Mouse (Mus musculus) monocyte, adult 2 months (primary cell): ENCODE data around the gene Gm28053.
"Not testable (repeated sequence)": the region's sequence is repeated elsewhere in the genome, so short reads cannot be mapped to it uniquely, and the experiment has no call there.

Experiments
- DNase-seq, 2 experiments: peaks; one replicate each; pipeline ENCODE4 v3.0.0; 2022; ENCODE audit warnings: low spot score in 2 of 2, low read depth in 1 of 2

Gene Gm28053

DNA sequence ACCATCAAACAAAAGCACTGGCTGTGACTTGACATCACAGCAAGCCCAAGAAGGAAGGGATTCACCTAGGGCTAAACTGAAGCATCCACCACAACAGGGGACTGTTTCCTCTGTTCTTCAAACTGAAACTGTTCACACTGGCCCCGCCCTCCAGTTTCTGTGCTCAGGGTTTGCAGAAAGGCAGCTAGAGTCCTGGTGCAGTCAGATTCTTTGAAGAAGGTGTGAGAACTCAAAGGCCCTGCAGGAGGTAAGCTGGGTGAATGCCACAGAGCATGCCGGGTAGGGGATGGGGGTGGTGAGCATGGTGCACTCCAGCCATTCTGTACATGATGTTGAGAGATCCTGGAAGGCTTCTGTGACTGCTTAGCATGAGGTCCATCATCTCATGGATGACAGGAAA, at the start of gene Gm28053, which contains the start of gene Gimap7:
Gene Gm28053, plus strand, starts transcription at position 153 of the 400 bp plus-strand sequence.
Gene Gimap7, plus strand, starts transcription at position 167 of the 400 bp plus-strand sequence.
- DNase-seq = no peak

DNA sequence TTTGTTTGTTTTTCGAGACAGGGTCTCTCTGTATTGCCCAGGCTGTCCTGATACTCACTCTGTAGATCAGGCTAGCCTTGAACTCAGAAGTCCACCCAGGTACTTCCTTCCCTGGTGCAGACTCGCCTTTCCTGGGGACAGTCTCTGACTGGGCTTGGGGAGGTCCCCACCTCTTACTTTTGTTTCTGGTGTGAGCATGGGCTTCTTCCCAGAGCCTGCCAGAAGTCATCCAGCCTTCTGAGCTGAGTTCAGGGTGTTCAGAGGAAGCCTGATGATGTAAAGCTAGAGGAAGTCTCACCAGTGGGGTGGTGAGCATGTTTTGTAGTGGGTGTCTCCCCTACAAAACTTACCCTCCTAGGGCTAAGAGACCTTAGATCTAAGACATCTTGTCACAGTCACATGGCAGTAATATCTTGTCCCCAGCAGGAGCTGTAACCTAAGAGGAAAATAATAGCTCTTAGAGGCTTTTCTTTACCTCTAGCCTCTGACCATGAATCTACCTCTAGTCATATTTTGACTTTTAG, 48.9 kb upstream of the Gm28053 start:
- DNase-seq = no peak

DNA sequence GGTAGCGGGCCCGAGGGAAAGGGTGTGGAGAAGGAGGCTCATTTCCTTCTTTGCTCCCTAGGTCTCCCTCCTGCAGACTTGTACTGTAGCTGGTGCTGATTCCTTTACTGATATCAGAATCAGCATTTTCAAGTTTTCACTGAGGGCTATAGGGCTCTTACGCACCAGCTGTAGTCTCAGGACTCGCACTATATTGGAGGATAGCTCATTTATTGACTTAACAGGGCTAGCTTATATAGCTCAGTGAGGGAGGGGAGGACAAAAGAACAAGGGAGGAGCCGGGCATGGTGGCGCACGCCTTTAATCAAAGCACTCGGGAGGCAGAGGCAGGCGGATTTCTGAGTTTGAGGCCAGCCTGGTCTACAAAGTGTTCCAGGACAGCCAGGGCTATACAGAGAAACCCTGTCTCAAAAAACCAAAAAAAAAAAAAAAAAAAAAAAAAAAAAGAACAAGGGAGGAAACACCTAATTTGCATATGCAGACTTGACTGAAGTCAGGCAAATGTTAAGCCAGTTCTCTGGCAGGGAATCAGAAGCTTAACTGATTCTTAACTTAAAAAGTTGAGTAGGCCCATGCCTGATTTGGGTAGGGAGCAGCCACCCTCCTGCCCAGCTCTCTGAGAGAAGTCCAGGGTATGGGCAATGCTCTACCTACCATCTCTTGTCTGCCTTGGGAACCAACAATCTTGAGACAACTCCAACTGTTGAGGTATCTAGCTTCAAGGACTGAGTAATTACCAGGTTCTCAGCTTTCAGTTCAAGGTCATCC, 43.9 kb upstream of the Gm28053 start:
- DNase-seq = no peak

DNA sequence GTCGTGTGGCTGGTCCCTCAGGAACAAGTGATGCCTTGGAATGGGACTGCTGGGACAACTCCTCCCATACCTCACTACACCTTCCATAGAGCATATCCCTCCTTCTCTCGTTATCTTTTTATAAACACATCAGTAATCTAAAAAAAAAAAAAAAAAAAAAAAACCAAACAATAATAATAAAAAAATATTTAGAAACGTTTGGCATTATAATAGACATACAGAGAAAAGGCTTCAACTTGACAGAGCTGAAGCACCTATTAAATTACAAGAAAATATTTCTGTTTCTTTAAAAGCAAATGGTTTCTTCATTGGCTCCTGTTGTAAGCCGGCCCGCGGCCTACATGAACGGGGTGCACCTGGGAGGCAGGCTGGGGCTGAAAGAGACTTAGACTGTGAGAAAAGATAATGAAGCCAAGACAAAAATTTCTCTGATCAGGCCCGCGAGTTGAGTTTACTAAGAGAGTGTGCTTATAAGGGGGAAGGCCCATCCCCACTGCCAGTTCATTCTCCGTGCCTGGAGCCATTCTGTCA, 42.9 kb upstream of the Gm28053 start:
- no peak for DNase-seq

GRCm38 (mm10) chr6:48675931-48676859, 42.2 kb upstream of the Gm28053 start, which contains the start of gene Gimap9:
Gene Gimap9, plus strand, starts transcription at chr6:48676129.
- no peak for DNase-seq

GRCm38 (mm10) chr6:48676860-48677415, 41.5 kb upstream of the Gm28053 start:
- DNase-seq = no peak

DNA sequence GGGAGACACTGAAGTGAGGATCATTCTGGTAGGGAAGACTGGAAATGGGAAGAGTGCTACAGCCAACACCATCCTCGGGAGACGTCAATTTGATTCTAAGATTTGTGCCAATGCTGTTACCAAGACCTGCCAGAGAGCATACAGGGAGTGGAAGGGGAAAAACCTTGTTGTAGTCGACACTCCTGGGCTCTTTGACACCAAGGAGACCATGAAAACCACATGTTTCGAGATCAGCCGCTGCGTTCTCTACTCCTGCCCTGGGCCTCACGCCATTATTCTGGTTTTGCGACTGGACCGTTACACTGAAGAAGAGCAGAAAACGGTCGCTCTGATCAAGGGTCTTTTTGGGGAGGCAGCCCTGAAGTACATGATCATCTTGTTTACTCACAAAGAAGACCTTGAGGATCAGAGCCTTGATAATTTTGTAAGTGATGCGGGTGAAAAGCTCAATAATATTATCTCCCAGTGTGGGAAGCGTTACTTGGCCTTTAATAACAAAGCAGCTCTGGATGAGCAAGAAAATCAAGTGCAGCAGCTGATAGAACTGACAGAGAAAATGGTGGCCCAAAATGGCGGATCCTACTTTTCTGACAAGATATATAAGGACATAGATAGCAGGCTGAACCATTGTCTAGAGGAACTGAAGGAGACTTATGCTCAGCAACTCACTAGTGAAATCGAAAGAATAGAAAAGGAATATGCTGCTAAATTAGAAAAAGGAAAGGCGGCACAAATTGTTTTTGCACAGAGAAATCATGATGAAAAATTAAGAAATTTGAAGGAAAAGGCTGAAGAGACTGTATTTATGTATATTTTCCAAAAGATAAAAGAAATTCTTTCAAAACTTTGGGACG, 40.7 kb upstream of the Gm28053 start:
- DNase-seq = no peak

GRCm38 (mm10) chr6:48678391-48678790, 40.0 kb upstream of the Gm28053 start:
- DNase-seq = no peak

DNA sequence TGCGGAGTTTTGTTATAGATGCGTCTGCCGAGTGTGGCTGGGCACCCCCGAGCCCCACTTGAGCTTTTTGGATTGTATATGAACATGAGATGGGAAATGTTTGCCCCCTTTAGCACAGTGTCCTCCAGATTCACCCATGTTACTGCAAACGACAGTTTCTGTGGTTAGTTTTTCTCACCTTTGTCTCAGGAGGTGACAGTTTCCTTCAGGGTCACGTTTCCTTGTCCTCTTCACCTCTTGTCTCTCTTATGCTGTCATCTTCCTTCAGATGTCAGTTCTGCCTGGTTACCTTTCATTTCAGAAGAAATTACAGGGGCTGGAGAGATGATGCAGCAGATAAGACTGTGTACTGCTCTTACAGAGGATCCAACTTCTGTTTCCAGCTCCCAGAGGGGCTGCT, 38.7 kb upstream of the Gm28053 start:
- DNase-seq = no peak

- DNase-seq = no peak
These were observed 38.0 kb upstream of the Gm28053 start for GRCm38 (mm10) chr6:48680421-48680820.

- DNase-seq = no peak
These were observed 36.8 kb upstream of the Gm28053 start for GRCm38 (mm10) chr6:48681472-48682090.

DNA sequence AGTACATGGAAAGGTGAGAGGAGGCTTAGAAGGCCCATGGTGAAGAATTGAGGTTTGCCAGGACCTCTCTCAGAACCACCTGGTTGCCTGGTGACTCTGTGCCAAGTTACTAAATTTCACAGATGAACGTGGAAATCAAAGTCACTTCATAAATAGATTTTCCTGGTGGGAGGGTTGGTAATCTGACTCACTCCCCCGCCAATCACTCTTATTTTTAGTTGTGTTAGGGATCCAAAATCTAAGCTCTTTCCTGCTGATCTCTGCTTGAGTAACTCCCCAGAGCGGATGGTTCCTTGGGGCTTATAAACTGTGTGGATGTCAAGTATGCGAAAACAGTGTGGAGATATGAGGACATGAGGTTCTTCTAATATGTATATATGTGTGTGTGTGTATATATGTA, 36.1 kb upstream of the Gm28053 start:
- no peak for DNase-seq

DNA sequence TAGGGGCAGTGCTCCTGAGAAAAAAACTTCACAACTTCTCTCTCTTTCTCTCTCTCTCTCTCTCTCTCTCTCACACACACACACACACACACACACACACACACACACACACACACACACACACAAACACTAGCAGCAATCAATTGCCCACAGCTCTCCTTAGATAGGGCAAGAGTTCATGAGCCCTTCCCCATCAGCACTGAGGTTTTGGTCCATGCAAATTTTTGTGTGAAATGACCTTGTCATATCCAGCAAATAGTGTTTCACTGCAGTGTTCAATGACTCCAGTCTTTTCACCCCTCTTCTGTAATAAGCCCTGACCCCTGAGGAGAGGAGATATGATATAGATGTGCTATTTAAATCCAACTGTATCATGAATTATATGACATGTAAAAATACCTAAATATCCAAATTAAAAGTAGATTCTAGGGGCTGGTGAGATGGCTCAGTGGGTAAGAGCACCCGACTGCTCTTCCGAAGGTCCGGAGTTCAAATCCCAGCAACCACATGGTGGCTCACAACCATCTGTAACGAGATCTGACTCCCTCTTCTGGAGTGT, 35.1 kb upstream of the Gm28053 start:
- DNase-seq = not testable (repeated sequence)

DNA sequence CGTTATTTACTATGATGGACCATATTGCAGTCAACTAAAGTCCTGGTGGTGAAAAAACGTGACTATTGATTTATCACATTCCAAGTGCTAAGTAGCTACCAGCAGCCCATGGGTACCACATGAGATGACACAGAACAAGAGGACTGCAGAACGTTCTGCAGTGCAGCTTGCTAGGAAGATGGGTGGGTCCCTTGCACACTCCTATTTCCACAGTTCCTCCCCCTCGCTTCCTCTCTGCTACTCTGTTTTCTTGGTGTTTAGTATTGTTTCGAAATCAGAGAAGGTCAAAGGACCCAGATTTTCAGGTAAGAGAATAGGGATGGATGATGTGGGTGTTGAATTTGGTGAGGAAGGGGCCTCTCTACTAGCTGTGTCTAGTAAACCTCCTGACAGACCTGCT, 34.1 kb upstream of the Gm28053 start, which contains the start of gene Gimap4:
Gene Gimap4, plus strand, starts transcription at position 231 of the 400 bp plus-strand sequence.
- DNase-seq = no peak

DNA sequence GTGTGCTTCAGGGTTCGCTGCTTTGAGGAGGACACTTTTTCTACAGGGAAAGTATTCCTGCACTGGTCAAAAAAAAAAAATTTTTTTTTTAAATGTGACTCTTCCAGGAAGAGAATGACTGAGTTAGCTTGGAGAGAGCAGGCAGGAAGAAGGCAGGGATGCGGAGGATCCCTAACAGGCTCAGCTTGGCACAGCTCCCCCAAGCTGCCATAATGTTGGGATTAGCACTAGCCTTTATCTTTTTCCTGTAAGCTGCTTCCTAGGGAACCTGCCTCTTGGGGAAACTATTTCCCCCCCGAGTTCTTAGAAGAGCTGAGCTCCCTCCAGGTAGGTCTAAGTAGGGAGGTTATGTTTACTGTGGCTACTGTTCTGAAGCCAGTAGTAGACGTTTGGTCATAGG, 33.6 kb upstream of the Gm28053 start:
- DNase-seq = no peak

GRCm38 (mm10) chr6:48685251-48685650, 33.2 kb upstream of the Gm28053 start:
- no peak for DNase-seq

DNA sequence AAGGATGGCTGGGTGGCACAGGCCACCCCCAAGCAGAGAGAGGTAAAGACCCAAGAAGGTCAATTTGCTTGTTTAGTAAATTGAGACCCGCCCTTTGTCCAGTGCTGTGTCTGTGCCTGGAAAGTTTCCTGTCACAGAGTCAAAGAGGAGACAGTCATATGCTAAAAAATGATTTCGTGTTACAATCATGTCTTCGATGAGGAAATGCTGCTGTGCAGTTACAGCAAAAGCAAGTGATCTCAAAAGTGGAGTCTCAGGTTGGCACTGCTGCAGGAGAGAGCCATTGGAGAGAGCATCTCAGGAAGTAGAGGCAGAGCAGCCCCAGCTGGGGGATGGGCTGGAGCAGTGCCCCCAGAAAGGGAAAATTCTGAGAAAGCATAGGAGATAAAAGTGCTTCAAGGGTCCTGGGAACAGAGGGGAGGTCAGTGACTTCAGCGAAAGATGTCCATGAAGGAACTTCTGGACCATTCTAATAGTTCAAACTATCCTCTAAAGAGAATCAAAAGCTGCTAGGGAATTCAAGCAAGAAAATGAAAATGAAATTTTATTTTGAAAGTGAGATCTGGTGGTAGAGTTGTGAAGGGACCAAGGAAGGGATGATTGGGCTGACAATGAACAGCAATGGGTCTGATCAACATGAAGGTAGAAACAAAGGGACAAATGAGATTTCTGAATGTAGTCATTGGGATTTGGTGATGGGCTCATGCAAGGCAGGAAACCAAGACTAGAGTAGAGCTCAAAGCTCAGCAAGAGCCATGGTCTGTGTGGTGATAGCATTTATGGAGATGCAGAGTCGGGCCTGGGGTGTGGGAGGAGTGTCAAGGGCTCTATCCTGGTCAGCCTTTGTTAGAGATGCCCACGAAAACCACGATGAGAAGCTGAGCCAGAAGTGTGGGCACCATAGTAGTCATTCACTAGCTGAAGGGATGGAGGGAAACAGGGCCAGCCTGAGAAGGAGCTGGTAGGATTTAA, 32.4 kb upstream of the Gm28053 start:
- no peak for DNase-seq

DNA sequence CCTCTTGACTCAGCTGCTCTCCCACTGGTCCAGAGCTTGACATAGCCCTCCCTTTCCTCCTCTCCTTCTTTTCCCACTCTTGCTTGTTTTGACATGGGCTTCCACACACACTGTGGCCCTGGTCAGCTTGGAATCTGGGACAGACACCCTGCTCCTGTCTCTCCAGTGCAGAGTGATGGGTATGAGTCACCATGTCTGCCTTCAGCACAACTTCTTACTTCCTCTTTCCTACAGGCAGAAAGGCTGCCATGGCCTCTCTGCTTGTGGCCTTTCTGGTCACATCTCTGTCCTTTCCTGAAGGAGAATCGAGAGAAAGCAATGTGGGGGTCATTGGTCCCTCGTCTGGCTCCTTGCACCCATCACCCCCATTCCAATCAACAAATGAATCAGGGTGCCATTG, 31.3 kb upstream of the Gm28053 start:
- no peak for DNase-seq
